Mouse (Mus musculus) heart, embryonic 12.5 days (tissue): ENCODE measurements at regions not wholly inside any gene's neighbourhood (a gene's known extent, or its start where the extent isn't known, plus 50 kb on each side); places are given as distances from the start of the nearest gene placed in this dataset.
"Not testable (repeated sequence)": the region's sequence is repeated elsewhere in the genome, so short reads cannot be mapped to it uniquely, and the experiment has no call there.

Experiments used
- ATAC-seq: fragments of 200-750 bp; cut with Nextera tagmentation; 2 replicates; pipeline ENCODE4 v1.8.0; 2017; ENCODE audit warnings: moderate TSS enrichment, moderate library complexity; ENCODE audit not compliant: insufficient number of reproducible peaks, low FRiP score
- H3K27ac ChIP-seq: fragments of 300-500 bp; sonication (generic); 2 replicates; pipeline ENCODE4 v1.5.1; 2016; ENCODE audit warnings: mild to moderate bottlenecking, moderate library complexity; ENCODE audit not compliant: poor library complexity, severe bottlenecking
- H3K27me3 ChIP-seq: fragments of 300-500 bp; sonication (generic); replicated peaks from 2 replicates; pipeline ENCODE4 v1.6.1; 2016; ENCODE audit warnings: mild to moderate bottlenecking, moderate library complexity
- H3K36me3 ChIP-seq: fragments of 300-500 bp; sonication (generic); 2 replicates; pipeline ENCODE4 v1.6.1; 2016; ENCODE audit warnings: mild to moderate bottlenecking, moderate library complexity
- H3K4me1 ChIP-seq: fragments of 300-500 bp; sonication (generic); replicated peaks from 2 replicates; pipeline ENCODE4 v1.6.1; 2016; ENCODE audit warnings: mild to moderate bottlenecking
- H3K4me2 ChIP-seq: fragments of 300-500 bp; sonication (generic); 2 replicates; pipeline ENCODE4 v1.6.1; 2016; ENCODE audit warnings: mild to moderate bottlenecking, moderate library complexity
- H3K4me3 ChIP-seq: fragments of 300-500 bp; sonication (generic); 2 replicates; pipeline ENCODE4 v1.5.1; 2016; ENCODE audit warnings: mild to moderate bottlenecking
- H3K9ac ChIP-seq: fragments of 300-500 bp; sonication (generic); 2 replicates; pipeline ENCODE4 v1.6.1; 2016; ENCODE audit warnings: mild to moderate bottlenecking, moderate library complexity
- H3K9me3 ChIP-seq: fragments of 300-500 bp; sonication (generic); replicated peaks from 2 replicates; pipeline ENCODE4 v1.6.1; 2016; ENCODE audit warnings: mild to moderate bottlenecking, moderate library complexity
- WGBS: fragments of 180-500 bp; shearing (Covaris S2); methylation state at CpG from one replicate; pipeline ENCODE4 v1.1.7; 2016; 5-methylcytosine and 5-hydroxymethylcytosine counted together

GRCm38 (mm10) chr4:7269047-7269446 is 969.8 kb downstream of the Car8 start:
- Histone ChIP-seq H3K4me1 (no peaks in the 10 kb centered on the region), H3K27me3 (no peaks in the 10 kb centered on the region), H3K4me2 (no peak overlapping the region), H3K27ac (no peak overlapping the region), H3K4me3 (no peak overlapping the region), H3K9me3 (no peaks in the 10 kb centered on the region), H3K9ac (no peak overlapping the region), H3K36me3 (no peaks in the 10 kb centered on the region)
- WGBS = 82% methylated on average over 4 of the region's 4 CpGs
- no peak for ATAC-seq

DNA sequence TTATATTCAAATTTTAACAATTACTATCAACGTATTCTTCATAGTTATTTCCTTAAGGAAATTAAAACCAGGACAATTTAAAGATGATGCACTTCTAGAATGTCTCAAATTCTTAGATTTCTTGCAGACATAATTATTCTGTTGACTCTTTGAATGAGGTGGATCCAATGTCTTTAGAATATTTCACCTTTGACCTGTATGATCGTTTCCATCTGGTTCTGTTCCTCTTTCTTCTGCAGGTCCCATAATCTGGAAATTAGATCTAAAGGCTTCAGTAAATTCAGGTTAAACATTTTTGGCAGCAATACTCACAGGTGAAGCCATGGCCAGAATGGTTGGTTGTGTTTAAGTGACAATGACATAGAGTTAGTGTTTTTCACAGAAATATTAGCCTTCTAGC is 982.4 kb downstream of the Car8 start:
- Histone ChIP-seq H3K9me3 (no peaks in the 10 kb centered on the region), H3K4me1 (no peaks in the 10 kb centered on the region), H3K9ac (no peak overlapping the region), H3K4me2 (no peak overlapping the region), H3K27ac (no peak overlapping the region), H3K27me3 (no peaks in the 10 kb centered on the region), H3K36me3 (no peaks in the 10 kb centered on the region), H3K4me3 (no peak overlapping the region)
- 79% methylated on average over 2 of the region's 2 CpGs for WGBS
- ATAC-seq = no peak

- no peak for ATAC-seq
- no peaks in the 10 kb centered on the region for H3K36me3 ChIP-seq
- H3K4me1 ChIP-seq = no peaks in the 10 kb centered on the region
- H3K27ac ChIP-seq = no peak overlapping the region
- no peaks in the 10 kb centered on the region for H3K27me3 ChIP-seq
- no peak overlapping the region for H3K4me3 ChIP-seq
- no peak overlapping the region for H3K9ac ChIP-seq
- H3K9me3 ChIP-seq = no peaks in the 10 kb centered on the region
- H3K4me2 ChIP-seq = no peak overlapping the region
- 70% methylated on average over 2 of the region's 2 CpGs for WGBS
Measured at GRCm38 (mm10) chr4:7253616-7254015, 985.2 kb downstream of the Car8 start.

- ATAC-seq = no peak
- H3K4me3 ChIP-seq = no peak overlapping the region
- H3K9ac ChIP-seq = no peak overlapping the region
- H3K4me1 ChIP-seq = no peaks in the 10 kb centered on the region
- no peak overlapping the region for H3K4me2 ChIP-seq
- no peaks in the 10 kb centered on the region for H3K9me3 ChIP-seq
- 81% methylated on average over 2 of the region's 2 CpGs for WGBS
- no peak overlapping the region for H3K27ac ChIP-seq
- no peaks in the 10 kb centered on the region for H3K36me3 ChIP-seq
- no peaks in the 10 kb centered on the region for H3K27me3 ChIP-seq
Measured at GRCm38 (mm10) chr4:7251641-7252040, 987.2 kb downstream of the Car8 start.

GRCm38 (mm10) chr4:7247816-7248215 is 991.0 kb downstream of the Car8 start:
- no peak overlapping the region for H3K9ac ChIP-seq
- H3K4me1 ChIP-seq = no peaks in the 10 kb centered on the region
- ATAC-seq = no peak
- no peak overlapping the region for H3K27ac ChIP-seq
- no peaks in the 10 kb centered on the region for H3K27me3 ChIP-seq
- 68% methylated on average over 4 of the region's 4 CpGs for WGBS
- H3K4me3 ChIP-seq = no peak overlapping the region
- H3K36me3 ChIP-seq = no peaks in the 10 kb centered on the region
- H3K9me3 ChIP-seq = no peaks in the 10 kb centered on the region
- no peak overlapping the region for H3K4me2 ChIP-seq

DNA sequence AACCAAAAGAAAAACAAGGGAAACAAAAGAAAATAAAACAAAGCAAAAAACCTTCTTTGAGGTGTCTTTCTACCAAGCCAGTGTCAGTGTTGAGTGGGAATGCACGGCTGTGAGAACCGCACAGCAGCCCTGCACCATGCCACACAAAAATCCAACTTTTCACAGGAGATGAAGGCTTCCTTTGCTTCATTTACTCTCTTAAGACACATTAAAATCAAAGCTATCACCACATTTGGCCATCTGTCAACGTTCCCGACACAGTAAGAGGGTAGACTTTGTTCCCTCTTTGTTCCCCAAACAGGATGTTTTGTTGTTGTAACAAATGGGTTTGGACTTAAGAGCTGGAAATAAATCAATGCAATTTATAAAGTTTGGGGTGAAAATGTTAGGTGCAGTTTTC is 991.6 kb downstream of the Car8 start:
- no peaks in the 10 kb centered on the region for H3K36me3 ChIP-seq
- 73% methylated on average over 4 of the region's 4 CpGs for WGBS
- no peaks in the 10 kb centered on the region for H3K9me3 ChIP-seq
- no peak overlapping the region for H3K27ac ChIP-seq
- H3K4me2 ChIP-seq = no peak overlapping the region
- no peaks in the 10 kb centered on the region for H3K4me1 ChIP-seq
- H3K4me3 ChIP-seq = no peak overlapping the region
- H3K27me3 ChIP-seq = no peaks in the 10 kb centered on the region
- no peak for ATAC-seq
- H3K9ac ChIP-seq = no peak overlapping the region

DNA sequence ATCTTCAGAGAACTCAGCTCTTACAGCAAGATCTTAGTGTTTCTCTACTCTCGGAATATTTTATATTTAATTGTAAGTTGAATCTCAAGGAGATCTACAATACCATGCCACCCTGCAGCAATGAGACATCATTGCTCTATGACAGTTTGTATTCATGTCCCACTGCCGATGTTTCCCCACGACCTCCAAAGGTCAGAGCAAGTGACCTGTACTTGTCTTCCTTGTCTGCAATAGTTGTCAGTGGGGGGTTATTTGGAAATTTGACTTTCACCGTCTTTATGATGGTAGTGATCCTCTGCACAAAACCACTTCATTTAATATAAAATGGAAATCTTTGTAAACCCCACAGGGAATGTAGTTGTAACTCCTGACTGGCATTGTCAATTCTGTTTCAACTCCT is 992.0 kb downstream of the Car8 start:
- no peak overlapping the region for H3K9ac ChIP-seq
- 78% methylated on average over 4 of the region's 4 CpGs for WGBS

DNA sequence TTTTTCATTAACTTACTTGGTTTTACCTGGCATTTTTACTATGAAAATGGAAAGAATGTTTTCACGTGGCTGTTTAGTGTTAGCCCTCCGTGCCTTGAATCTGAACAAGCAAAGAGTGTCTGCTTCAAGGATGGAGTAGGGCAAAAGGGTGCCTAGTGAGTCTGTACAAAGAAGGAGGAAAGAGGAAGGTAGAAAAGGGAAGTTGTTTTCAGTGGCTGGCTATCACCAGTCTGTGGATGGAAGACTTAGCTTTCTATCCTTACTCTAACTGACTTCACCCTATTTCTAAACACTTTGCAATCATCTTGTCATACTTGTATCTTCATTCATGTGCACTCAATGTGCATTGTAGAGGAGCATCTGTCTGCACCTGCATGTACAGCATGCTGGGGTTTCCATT is 993.2 kb downstream of the Car8 start:
- 77% methylated on average over 2 of the region's 2 CpGs for WGBS
- Histone ChIP-seq H3K4me3 (no peak overlapping the region), H3K9ac (no peak overlapping the region), H3K4me2 (no peak overlapping the region), H3K27me3 (no peaks in the 10 kb centered on the region), H3K4me1 (no peaks in the 10 kb centered on the region), H3K36me3 (no peaks in the 10 kb centered on the region), H3K27ac (no peak overlapping the region), H3K9me3 (no peaks in the 10 kb centered on the region)
- no peak for ATAC-seq

More for the DNA sequence above, 992.0 kb downstream of the Car8 start:
- H3K27ac ChIP-seq = no peak overlapping the region
- no peaks in the 10 kb centered on the region for H3K36me3 ChIP-seq
- H3K27me3 ChIP-seq = no peaks in the 10 kb centered on the region
- no peaks in the 10 kb centered on the region for H3K4me1 ChIP-seq
- H3K4me3 ChIP-seq = no peak overlapping the region
- no peak overlapping the region for H3K4me2 ChIP-seq
- ATAC-seq = no peak
- H3K9me3 ChIP-seq = no peaks in the 10 kb centered on the region

DNA sequence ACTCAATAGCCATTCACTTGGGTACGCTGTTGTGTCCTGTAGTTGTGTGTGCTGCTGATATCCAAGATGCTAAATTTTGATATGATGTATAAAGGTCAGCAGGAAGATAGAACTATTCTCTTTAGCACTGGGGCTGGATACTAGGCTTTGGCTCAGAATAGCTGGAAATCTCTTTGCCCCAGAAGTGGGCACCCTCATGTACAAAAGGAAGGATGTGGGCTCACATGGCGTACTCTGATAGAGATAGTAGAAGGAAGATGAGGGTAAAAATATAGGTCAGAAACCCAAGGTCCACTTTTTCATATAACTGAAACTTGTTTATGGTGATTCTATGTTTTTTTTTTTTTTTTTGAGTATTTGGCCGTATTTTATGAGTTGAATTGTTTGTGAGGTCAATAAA is 1001.0 kb downstream of the Car8 start:
- H3K27me3 ChIP-seq = no peaks in the 10 kb centered on the region
- no peak overlapping the region for H3K4me3 ChIP-seq
- H3K4me2 ChIP-seq = no peak overlapping the region
- no peak overlapping the region for H3K27ac ChIP-seq
- no peaks in the 10 kb centered on the region for H3K9me3 ChIP-seq
- no peak for ATAC-seq
- no peaks in the 10 kb centered on the region for H3K36me3 ChIP-seq
- WGBS = 77% methylated on average over 3 of the region's 3 CpGs
- H3K9ac ChIP-seq = no peak overlapping the region
- no peaks in the 10 kb centered on the region for H3K4me1 ChIP-seq

DNA sequence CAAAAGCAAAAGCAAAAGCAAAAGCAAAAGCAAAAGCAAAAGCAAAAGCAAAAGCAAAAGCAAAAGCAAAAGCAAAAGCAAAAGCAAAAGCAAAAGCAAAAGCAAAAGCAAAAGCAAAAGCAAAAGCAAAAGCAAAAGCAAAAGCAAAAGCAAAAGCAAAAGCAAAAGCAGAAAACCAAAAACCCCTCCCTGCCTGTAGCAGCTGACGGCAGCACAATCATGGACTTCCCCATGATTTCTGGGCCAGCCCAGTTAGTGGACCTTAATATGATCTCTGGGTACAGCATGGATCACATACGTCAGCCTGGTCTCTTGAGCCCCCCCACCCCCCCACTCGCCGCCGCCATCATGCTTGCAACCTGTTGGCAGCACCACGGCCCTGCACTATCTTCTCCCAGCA is 1004.3 kb downstream of the Car8 start:
- not testable (repeated sequence) for H3K36me3 ChIP-seq, H3K9ac ChIP-seq, H3K9me3 ChIP-seq, H3K27me3 ChIP-seq, H3K4me3 ChIP-seq, H3K4me1 ChIP-seq, ATAC-seq, H3K27ac ChIP-seq, H3K4me2 ChIP-seq
- WGBS = 91% methylated on average over 6 of the region's 6 CpGs

- H3K9ac ChIP-seq = no peak overlapping the region
- H3K9me3 ChIP-seq = no peaks in the 10 kb centered on the region
- H3K27ac ChIP-seq = no peak overlapping the region
- H3K36me3 ChIP-seq = no peaks in the 10 kb centered on the region
- no peaks in the 10 kb centered on the region for H3K27me3 ChIP-seq
- H3K4me1 ChIP-seq = no peaks in the 10 kb centered on the region
- H3K4me2 ChIP-seq = no peak overlapping the region
- H3K4me3 ChIP-seq = no peak overlapping the region
- WGBS = 62% methylated on average over 2 of the region's 2 CpGs
- ATAC-seq = no peak
Measured at GRCm38 (mm10) chr4:7228980-7229379, 1009.9 kb downstream of the Car8 start.

DNA sequence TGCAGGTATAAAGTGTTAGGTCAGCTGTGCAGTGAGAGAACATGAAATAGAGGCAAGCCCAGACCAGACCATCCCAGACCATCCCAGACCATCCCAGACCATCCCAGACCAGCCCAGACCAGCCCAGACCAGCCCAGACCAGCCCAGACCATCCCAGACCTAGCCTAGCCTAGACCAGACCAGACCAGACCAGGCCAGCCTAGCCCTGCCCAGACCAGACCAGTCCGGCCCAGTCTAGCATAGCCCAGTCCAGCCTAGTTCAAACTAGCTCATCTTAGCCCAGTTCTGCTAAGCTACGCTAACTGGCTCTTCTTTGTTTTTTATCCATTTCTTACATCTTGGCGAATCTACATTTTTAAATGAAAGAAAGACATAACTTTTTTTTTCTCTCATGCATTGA is 1015.9 kb downstream of the Car8 start:
- 91% methylated on average over 3 of the region's 3 CpGs for WGBS
- no peaks in the 10 kb centered on the region for H3K27me3 ChIP-seq
- no peak overlapping the region for H3K4me3 ChIP-seq
- no peaks in the 10 kb centered on the region for H3K9me3 ChIP-seq
- H3K9ac ChIP-seq = no peak overlapping the region
- H3K4me2 ChIP-seq = no peak overlapping the region
- no peaks in the 10 kb centered on the region for H3K36me3 ChIP-seq
- ATAC-seq = no peak
- no peaks in the 10 kb centered on the region for H3K4me1 ChIP-seq
- H3K27ac ChIP-seq = no peak overlapping the region
